Mouse (Mus musculus) embryo, embryonic 10.5 days (tissue): Measurements from ENCODE around the gene Celsr1.
A peak's percentile ranks its signal among the peaks of the same experiment; 100 is the strongest.

Experiments used
- DNase-seq: peaks from one replicate; pipeline ENCODE4 v3.0.0-alpha.2; 2015; ENCODE audit warnings: low spot score

Celsr1 gene

DNA sequence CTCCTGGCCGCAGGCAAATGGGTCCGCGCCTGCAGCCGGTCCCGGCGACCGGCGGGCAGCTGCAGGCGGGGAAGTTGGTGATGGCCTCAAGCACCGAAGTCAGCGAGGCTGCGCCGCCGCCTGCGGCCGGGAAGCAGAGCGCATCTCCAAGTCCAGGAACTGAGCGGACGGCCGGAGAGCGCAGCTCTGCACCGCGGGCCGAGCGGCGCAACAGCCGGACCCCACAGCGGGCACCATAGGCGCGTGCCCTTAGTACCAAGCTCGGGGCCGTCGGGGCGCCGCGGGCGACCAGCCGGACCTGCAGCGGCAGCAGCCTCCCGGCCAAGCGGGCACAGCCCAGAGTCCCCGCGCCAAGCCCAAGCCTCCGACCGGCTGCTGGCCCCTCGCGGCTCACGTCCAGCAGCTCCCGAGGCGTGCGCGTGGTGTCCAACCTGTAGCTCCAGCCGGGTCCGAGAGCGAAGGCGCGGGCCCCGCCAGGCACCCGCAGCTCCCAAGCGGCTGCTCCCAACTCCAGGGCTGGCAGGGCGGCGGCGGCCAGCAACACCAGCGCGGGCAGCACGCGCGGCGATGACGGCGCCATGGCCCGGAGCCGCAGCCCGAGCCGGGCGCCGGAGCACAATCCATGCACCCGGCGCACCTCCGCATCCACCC, at the start of gene Celsr1:
Celsr1 (minus strand) TSS at position 587 of the 651 bp plus-strand sequence.
- peak; percentile 64 for DNase-seq

DNA sequence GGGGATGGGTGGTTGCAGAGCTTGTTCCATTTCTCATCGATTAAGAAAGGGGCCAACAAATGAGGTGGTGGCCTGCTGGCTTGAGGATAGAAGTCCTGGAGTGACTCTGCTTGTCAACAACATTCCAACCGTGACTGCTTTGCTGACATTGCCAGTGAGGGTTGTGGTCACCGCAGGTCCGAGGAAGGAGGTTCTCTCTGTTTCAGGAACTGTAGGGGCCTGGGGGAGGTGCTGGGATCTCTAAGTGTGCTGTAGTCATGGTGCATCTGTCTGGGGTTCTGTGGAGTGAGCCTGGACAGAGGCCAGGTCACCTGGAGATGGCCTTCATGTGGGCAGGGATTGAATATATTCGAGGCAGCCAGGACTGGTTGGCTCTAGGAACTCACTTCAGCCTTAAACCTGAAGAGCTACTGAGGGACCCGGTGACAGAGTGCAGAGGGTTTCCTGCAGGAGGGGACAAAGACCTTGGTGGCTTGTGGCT, 49.7 kb upstream of the Celsr1 start:
- DNase-seq: no peak

DNA sequence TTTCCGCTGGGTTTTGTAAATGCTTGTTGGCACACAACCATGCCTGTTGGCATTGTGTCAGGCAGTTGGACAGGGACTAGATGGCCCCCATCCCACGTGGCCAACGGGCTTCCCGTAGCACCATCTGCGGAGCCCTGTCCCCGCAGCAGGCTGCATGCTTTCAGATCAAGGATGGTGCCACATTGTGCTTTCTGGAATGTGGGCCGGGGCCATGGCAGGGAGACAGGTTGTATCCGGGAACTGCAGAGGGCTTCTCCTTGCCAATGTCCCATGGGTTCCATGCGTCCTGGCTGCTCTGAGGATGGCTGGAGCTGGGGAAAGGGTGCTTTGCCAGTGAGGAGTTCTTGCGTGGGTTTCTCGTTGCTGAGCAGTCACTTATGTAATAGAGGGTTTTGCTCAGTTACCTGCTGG, 49.0 kb upstream of the Celsr1 start:
- no peak for DNase-seq

DNA sequence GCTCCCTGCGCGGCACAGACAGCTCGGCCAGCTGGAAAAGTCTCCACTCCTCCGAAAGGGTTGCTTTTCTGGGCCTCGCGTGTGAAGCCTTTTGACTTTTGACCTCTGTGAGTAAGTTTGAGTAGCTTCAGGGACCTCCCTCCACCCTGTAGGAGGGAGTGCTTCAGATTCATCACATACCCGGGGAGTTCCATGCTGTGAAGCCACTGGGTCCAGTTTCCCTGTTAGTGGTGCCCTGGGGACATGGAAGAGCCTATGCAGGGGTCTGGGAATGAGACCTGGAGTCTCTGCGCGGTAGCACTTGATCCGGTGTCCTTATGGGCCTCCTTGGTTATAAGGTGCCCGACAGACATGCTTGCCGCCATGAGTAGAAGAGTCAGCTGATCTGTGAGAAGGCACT, 48.1 kb upstream of the Celsr1 start:
- DNase-seq: peak; percentile 42

DNA sequence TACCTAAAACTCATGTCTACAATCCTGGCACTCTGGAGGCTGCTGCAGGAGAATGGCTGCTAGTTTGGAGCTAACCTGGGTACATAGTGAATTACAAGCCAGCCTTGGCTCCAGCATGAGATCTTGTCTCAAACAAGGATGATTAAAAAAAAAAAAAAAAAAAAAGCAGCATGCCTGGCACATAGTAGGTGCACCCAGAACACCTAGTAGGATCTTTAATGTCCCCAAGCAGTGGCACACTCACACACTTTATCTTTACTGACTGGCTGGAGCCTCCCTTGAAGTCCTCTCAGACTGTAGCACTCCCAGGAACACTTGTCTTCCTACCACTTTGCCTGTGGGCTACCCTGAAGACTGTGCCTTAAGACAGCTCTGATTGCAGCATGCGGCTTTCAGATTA, 46.8 kb upstream of the Celsr1 start:
- no peak for DNase-seq

DNA sequence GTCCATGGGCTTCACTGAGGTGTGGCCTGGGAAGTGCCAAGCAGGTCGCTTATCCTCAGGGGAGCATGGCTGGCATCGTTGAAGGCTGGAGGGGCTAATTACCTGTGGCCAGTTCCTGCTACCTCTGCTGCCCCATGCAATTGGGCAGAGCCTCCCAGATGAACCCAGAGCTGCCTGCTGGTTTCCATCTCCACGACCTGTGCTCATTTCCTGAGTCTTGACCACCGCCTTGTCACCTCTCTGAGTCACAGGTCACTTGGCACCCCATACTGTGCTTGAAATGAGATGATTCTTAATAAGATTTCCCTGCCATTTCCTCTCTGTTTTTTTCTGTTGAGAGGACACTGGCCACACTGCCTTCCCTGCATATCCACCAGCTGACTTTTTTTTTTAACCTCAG, 46.3 kb upstream of the Celsr1 start:
- no peak for DNase-seq

DNA sequence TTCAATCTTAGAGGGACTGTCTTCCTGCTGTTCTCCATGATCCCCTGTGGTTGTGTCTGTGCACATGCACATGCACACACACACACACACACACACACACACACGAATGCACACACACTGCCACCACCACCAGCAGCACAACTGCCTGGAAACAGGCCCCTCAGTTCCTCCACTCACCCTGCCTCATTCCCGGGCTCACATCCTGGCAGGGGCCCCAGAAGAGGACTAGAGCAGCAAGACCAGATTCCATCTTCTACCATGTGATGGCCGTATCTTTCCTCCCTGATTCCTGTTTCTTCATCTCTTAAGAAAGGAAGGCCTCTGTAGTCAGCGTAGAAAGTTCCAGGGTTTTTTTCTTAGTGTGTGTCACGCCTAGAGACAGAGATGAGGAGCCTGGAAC, 45.9 kb upstream of the Celsr1 start:
- DNase-seq: no peak

DNA sequence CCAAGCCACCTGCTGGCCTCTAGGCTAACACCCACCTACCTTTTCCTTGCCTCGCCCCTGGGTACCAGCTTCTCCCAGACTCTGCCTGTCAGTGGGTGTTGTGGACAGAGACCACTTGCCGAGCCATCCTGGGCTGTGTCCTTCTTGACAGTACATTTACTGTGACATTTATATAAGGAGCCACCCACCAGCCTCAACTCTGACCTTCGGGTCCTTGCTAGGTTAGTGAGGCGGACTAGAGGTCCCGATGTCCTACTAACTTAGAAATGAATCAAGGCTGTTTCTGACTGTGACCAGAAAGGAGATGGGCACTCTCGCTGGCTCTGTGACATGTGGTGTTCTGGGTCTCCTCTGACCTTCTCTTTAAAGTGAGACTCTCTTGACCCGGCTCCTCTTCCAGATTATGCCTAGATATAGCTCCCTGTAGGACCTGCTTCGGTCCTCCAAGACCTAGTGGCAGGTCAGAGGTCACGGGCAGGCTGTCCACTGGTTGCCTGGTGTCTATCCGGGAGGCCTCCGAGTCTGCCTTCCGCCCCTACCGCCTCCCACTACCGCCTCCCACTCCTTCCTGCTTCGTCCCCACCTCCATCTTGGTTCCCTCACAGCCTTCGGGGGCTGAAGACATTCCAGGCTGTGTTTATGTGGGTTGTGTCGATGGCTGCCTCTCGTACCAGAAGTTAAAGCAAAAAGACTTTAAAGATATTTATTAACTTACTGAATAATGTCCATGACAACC, 45.1 kb upstream of the Celsr1 start:
- DNase-seq: no peak

DNA sequence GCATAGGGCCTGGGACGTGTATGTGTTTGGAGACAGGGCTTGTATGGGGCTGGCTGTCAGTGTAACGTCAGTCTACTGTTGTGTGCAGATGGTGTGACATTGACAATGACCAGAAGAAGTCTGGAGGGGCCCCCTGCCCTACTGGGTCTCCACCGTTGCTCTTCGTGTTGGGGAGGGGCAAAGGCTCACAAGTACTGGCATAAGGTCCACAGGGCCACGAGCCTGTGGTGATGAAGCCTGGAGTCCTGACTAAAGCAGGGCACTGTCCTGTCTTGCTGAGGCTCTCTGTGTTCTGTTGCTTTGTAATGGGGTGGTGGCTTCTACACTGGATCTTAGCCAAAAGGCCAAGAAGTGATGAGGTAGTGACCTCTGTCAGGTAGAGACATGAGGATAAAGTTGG, 44.4 kb upstream of the Celsr1 start:
- no peak for DNase-seq

DNA sequence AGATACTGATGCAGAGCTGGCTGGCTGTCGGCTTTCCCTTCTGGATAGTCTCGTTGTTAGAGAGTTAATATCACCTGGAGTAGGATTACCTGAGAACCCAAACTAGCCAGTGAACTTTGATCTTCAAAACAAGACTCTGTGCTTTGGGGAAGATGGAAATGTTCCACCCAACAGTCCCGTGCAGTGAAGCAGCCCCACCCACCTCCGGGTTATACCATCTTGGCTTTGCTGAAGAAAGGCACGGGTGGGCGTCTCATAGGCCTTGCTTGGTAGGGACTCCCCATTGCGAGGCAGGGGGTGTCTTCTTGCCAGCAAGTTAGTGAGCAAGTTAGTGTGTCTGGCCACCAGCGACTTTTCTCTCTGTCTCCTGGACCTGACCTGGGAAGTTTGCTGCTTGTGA, 42.8 kb upstream of the Celsr1 start:
- no peak for DNase-seq

DNA sequence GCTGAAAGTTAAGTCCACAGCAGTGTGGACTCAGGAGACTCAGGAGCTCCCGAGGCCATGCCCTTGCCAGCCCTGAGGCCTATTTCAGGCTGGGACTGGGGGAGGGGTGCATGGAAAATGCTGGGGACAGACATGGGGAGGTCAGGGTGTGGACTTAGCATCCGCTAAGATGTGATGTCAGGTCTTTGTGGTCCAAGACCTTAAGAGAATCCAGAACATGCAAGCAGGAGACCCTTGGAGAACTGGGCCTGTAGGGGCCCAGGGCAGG, 42.4 kb upstream of the Celsr1 start:
- DNase-seq: no peak

DNA sequence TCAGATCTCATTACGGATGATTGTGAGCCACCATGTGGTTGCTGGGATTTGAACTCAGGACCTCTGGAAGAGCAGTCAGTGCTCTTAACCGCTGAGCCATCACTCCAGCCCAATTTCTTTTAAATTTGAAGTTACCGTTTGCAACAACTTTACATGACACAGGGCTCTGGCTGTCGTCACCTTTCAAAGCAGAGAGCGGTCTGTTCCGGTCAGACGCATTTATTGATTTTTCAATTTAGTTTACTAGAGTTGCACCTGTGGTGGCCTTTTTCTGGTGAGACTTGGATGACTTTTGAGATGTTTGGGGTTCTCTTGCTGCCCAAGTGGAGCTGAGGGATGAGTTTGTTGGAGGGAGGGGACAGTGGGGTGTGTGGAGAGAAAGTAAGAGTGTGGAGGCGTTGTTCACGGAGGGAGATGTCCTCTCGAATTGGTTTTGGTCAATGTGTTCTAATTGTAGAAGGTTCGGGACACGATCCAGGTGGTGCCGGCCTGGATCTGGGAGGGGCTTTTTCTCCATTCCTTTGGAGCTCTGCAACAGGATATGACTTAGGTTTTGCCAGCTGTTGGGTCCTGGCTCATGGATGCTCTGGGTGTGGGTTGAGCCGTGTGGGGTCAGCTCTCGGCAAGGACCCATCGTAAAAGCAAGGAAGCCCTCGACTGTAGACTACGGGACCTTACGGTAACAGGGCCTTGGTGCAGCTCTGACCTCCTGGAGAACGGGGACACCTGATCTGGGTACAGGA, 41.9 kb upstream of the Celsr1 start:
- no peak for DNase-seq

DNA sequence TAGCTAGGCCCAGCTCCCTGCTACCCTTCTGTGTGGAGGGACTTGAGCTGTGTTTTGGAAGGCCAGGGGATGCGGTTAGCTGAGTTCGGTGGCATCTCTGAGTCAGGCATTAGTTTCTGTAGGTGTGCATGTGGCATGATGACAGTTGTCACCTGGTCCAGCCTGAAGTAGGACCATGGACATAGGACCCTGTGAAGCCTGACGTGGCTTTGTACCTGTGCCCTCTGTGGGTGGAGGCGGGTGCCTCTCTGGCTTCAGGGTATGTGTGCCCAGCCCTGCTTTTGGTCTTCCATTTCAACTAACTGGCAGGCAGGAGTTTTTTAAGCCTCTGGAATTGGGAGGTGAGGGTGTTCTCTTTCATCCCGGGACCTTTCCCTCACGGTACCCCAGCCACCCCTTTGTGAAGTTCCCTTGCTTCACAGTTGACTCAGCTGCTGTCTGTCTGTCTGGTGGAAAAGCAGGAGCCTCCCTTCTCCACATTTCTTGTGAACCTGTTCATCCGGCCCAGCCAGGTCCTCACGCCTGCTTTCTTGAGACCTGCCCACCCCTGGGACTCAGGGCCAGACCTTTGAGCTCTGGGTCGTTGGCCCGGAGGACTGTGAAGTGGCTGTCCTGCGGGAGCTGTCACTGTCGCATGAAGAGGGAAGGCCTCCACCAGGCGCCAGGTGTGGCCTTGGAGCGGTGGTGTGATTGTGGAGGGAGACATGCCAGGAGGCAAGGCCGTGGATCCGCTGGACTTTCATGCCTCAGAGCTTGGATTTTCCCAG, 40.8 kb upstream of the Celsr1 start:
- no peak for DNase-seq

DNA sequence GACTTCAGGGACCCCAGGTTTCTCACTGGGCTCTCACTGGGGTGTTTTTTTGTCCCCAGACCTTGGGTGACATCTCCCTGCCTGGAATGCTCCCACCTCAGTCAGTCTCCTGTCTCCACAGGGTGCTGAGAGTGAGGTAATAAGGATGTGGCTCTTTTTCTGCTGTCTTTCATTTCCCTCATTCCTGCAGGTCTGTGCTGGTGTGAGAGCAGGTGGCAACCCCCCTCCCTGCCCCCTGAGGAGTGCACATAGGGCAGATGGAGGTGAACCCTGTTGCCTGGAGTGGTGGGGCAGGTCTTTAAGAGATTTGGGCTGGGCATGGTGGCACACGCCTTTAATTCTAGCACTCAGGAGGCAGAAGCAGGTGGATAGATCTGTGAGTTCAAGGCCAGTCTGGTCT, 37.6 kb upstream of the Celsr1 start:
- DNase-seq: no peak

DNA sequence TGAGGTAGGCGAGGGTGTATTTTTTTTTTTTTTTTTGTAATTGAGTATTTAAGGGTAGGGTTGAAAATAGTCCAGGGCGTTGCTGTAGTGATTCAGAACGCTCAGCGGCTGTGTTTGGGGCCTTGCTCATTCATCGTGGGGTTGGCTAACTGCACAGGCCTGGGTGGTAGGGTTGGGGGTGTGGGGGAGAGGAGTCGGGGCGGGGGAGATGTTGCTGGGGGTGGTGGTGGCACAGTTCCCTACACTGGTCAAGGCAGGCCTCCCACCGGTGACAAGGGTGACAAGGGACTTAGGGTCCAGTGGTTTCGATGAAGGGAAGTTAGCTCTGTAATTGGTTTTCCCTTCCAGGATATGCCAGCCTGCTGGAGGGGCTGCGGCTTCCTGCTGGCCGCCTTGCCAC, 36.8 kb upstream of the Celsr1 start:
- no peak for DNase-seq

DNA sequence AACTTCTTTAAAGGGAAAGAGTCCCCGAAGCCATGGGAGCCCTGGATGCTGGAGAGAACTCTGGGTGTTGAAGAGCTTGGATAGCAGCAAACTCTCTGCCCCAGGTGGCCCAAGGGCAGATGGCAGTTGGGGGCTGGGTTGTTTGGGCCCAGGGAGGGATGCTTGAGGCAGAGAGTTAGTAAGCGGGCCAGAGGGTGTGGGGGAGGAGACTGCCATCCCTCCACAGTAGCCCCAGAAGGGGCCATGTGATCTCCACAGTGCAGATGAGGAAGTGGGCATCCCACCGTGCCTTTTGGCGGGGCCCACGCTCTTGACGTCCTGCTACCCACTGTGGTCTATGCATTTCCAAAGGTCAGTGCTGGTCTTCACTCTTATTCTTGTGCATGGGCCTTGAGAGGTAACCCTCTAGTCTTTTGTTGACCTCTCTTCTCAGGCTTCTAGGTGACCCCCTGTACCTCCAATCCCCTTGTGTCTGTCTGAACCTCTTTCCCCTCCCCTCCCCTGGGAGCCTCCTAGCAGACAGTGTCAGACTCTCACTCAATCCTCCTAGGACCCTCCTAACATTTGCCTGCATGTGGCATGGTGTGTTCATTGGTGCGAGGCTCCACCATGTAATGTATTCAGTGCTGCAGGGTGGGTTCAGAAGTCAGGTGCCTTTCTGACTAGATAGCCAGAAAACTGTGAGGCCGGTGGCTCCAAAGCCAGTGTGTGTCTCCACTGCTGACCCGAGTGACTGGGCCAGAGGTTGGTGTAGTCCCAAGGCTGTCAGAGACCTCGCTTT, 35.6 kb upstream of the Celsr1 start:
- no peak for DNase-seq

DNA sequence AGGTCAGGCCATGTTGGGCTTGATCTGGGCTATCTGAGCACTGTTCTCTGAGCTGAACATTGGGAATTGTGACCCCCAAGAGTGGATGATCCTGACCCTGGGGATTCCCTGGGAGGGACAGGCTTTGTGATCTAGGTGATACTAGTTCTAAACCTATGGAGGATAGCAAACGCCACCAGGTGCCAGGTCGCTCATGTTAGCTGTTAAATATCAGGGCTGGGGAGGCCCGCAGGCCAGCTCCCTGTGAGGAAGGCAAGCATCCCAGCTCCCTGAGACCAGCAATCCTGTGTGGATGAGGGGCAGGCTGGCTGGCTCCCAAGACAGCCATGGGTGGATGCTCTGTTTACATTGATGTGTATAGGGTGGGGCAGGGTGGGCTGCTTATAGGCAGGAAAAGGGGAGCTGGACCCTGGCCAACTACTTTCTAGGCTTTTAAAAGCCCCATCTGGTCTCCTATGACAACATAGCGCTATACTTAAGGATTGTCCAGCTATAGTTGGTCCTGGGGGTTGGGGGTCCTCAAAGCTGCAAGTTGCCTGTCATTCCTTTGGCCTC, 34.4 kb upstream of the Celsr1 start:
- no peak for DNase-seq

DNA sequence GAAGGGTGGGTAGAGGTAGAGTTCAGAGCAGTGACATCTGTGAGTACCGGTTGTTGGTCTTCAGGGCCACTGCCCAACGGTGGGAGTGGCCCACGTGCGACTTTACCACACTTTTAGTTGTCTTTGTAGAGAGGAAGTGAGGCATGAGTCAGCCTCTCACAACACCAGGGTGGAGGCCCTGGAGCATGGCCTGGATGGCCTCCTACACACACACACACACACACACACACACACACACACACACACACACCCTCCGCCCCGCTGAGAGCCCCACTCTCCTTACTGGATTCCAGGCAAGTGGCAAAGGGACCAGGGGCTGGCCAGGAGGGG, 34.0 kb upstream of the Celsr1 start:
- DNase-seq: no peak

DNA sequence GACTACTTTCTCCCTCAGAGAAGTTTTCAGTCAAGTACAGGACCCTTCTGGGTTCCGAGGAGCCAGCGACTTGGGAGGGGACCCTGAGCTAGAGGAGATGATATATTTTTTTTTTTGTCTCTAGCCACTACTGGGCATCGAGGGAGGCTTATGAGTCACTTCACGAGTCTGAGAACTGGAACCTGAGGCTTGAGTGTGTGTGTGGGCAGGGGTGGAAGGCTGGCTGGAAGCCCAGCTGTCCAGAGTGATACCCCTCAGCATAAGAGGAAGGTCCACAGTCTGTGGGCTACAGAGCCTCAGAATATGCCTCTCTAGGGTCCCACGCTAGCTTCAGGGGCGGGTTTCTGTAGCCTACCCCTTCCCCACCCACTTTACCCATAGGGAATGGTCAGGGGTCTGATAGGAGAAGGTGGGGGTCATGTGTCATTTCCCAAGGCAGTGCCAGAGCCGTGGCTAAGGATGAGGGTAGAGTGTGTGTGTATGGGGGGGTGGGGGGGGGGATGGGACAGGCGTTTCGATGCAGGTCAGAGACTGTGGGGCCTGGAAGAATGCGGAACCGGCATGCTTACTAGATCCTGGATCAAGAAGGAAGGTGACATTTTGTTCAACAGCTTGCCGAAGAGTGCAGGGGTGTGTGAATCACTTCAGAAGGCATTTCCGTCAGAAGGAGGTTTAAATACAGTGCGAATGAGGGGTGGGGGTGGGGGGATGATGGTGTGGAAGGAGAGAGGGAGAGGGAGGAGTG, 33.4 kb upstream of the Celsr1 start:
- no peak for DNase-seq

DNA sequence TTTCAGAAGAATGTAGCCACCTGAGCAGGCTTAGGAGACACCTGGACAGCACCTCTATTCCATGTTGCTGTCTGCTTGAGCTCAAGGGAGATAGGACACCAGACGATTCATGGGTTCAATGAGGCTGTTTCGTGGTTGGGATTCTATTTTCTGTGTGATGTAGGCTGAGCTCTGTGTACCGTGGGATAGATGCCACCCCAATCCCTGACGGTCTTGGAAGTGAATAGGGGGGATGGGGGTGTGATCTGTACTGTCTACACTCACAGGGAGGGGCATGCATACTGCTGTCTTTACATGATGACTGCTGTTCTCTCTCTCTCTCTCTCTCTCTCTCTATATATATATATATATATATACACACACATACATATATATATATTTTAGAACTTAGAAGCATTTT, 31.8 kb upstream of the Celsr1 start:
- no peak for DNase-seq

DNA sequence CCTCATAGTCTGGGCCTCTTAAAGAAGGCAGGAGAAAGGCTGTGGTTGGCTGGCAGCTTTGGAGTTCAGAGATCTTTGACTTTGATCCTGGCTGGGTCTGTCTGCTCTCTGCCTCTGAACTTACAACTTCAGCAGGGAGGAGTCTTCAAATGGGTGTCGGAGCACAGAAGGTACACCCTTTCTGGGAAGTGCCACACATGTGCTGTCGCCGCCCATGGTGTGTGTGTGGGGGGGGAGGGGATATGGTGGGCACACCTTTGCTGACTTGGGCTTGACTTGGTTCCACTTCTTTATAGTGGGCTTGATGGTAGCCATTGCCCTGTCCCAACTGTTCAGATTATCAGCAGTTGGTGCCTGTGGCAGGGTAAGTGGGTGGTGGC, 31.3 kb upstream of the Celsr1 start:
- DNase-seq: no peak
